Mouse (Mus musculus) thymus, adult 2 months (tissue): ENCODE results near the gene Arl8b.
"Not testable (repeated sequence)": the region's sequence is repeated elsewhere in the genome, so short reads cannot be mapped to it uniquely, and the experiment has no call there.

ENCODE experiments used
- CTCF ChIP-seq: fragments of 200-500 bp; IDR thresholded peaks from 2 replicates; pipeline ENCODE4 v1.5.1; 2012; ENCODE audit warnings: mild to moderate bottlenecking, control low read depth, low read length, moderate library complexity, borderline replicate concordance; ENCODE audit not compliant: control insufficient read depth, poor library complexity, insufficient read depth; ENCODE audit errors: extremely low read depth
- POLR2A ChIP-seq: fragments of 200-500 bp; IDR thresholded peaks from 2 replicates; pipeline ENCODE4 v1.6.1; 2012; ENCODE audit warnings: mild to moderate bottlenecking, low read length, control low read depth, moderate library complexity; ENCODE audit not compliant: control insufficient read depth, poor library complexity, insufficient read depth; ENCODE audit errors: extremely low read depth

DNA sequence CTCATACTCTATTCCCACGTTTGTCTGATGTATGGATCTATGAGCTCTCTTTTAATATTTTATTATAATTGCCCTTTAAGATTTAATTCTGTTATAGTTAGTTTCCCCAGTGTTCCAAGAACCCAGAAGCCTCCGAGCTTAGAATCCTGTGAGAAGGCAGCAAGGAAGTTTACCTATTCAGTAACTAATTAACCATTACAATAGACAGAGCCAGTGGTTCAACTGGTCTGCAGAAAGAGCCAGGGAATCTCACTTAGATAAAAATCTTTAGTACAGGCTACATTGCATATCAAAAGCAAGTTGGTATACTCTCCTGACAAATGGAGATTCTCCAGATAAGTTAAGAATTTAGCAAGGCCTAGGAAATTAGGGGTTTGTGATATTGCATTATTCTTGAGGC is 86.1 kb downstream of the Arl8b start:
- not testable (repeated sequence) for TF ChIP-seq CTCF, POLR2A
